1 mouse cellular context compared by ENCODE assay signal in genomic region chr3:137927010-137927409, GRCm38 (mm10).
TF ChIP-seq lines count a peak whose summit lies in the region.

No protein-coding gene starts in this region.

TF ChIP-seq in MEL, 35 proteins besides CTCF, POLR2A, EP300 and RAD21:
- TF ChIP-seq GABPA (IDR thresholded peaks at IDR 0.05; ENCODE audit: low read depth, low read length): no peak
- TF ChIP-seq SMC3 (IDR thresholded peaks at IDR 0.05; ENCODE audit: low read depth, low read length): no peak
- no peak for TF ChIP-seq JUND (IDR thresholded peaks at IDR 0.05; ENCODE audit: low read depth, low read length)
